Mouse (Mus musculus) lung, postnatal 0 days (tissue): ENCODE measurements around the gene Gm19345.

ENCODE experiments used
- CTCF ChIP-seq: IDR thresholded peaks from 2 replicates; pipeline ENCODE4 v1.5.1; 2016; ENCODE audit warnings: antibody characterized with exemption, mild to moderate bottlenecking
- EP300 ChIP-seq: IDR thresholded peaks from 2 replicates; pipeline ENCODE4 v1.6.1; 2016; ENCODE audit warnings: antibody characterized with exemption, mild to moderate bottlenecking, control low read depth

- TF ChIP-seq EP300: no peak
- TF ChIP-seq CTCF: peak; percentile 72
Observed at GRCm38 (mm10) chr7:19871943-19872601, 20.3 kb downstream of the Gm19345 start.
